Mouse (Mus musculus): Measurements from ENCODE around the gene Tshb.

- TF ChIP-seq POLR2A (IDR thresholded peaks at IDR 0.05; ENCODE audit: extremely low read depth, insufficient read depth, low read length) (no peak), CTCF (IDR thresholded peaks at IDR 0.05; ENCODE audit: extremely low read depth, insufficient read depth, low read length) (no peak)
Observed at GRCm38 (mm10) chr3:102748038-102748437, 34.5 kb downstream of the Tshb start.

All from cortical plate, adult 2 months (tissue).